Mouse (Mus musculus) heart, adult 11 months (tissue): ENCODE measurements around the gene Plekhd1.

Experiments used
- DNase-seq: peaks from one replicate; pipeline ENCODE4 v3.0.0; 2022

The Plekhd1 gene

GRCm38 (mm10) chr12:80701332-80701731, 8.9 kb downstream of the Plekhd1 start:
- DNase-seq, result no peak

- DNase-seq, result no peak
These were observed 14.0 kb downstream of the Plekhd1 start for GRCm38 (mm10) chr12:80706208-80706914.

GRCm38 (mm10) chr12:80706915-80707604, 14.7 kb downstream of the Plekhd1 start:
- DNase-seq, result no peak

- DNase-seq, result no peak
These were observed 23.5 kb downstream of the Plekhd1 start for GRCm38 (mm10) chr12:80715915-80716314.

- no peak for DNase-seq
These were observed 26.8 kb downstream of the Plekhd1 start for GRCm38 (mm10) chr12:80719141-80719540.

GRCm38 (mm10) chr12:80720507-80720906, 28.1 kb downstream of the Plekhd1 start:
- DNase-seq, result no peak

- no peak for DNase-seq
These were observed 29.1 kb downstream of the Plekhd1 start for GRCm38 (mm10) chr12:80721458-80721857.

- DNase-seq, result peak; percentile 91
These were observed 32.6 kb downstream of the Plekhd1 start for GRCm38 (mm10) chr12:80724853-80725559.

- DNase-seq, result no peak
These were observed 35.8 kb downstream of the Plekhd1 start for GRCm38 (mm10) chr12:80728207-80728606.

GRCm38 (mm10) chr12:80728814-80729213, 36.4 kb downstream of the Plekhd1 start:
- DNase-seq, result no peak

- DNase-seq, result no peak
These were observed 37.6 kb downstream of the Plekhd1 start for GRCm38 (mm10) chr12:80729758-80730530.

GRCm38 (mm10) chr12:80730567-80730966, 38.2 kb downstream of the Plekhd1 start:
- DNase-seq, result peak; percentile 94

- no peak for DNase-seq
These were observed 42.4 kb downstream of the Plekhd1 start for GRCm38 (mm10) chr12:80734526-80735470.

- peak; percentile 95 for DNase-seq
These were observed 44.3 kb downstream of the Plekhd1 start for GRCm38 (mm10) chr12:80736464-80737282.

- DNase-seq, result no peak
These were observed 44.9 kb downstream of the Plekhd1 start for GRCm38 (mm10) chr12:80737283-80737600.

- no peak for DNase-seq
These were observed 47.1 kb downstream of the Plekhd1 start for GRCm38 (mm10) chr12:80739482-80739881.

- no peak for DNase-seq
These were observed 52.2 kb downstream of the Plekhd1 start for GRCm38 (mm10) chr12:80744614-80745013.

- peak; percentile 89 for DNase-seq
These were observed 53.8 kb downstream of the Plekhd1 start for GRCm38 (mm10) chr12:80746031-80746813.

- DNase-seq, result no peak
These were observed 59.2 kb downstream of the Plekhd1 start for GRCm38 (mm10) chr12:80751556-80751955.
